Mouse (Mus musculus) intestine, embryonic 14.5 days (tissue): ENCODE measurements at regions not wholly inside any gene's neighbourhood (a gene's known extent, or its start where the extent isn't known, plus 50 kb on each side); places are given as distances from the start of the nearest gene placed in this dataset.
A peak's percentile ranks its signal among the peaks of the same experiment; 100 is the strongest.

ENCODE experiments used
- ATAC-seq: fragments of 200-750 bp; cut with Nextera tagmentation; replicated peaks from 2 replicates; pipeline ENCODE4 v1.8.0; 2017; ENCODE audit warnings: low read depth, moderate number of reproducible peaks, moderate TSS enrichment, moderate library complexity; ENCODE audit not compliant: low FRiP score, low TSS enrichment
- DNase-seq: peaks from one replicate; pipeline ENCODE4 v3.0.0-alpha.2; 2018; ENCODE audit warnings: low spot score
- H3K27ac ChIP-seq: fragments of 300-500 bp; sonication (generic); 2 replicates; pipeline ENCODE4 v1.5.1; 2014; ENCODE audit warnings: low read depth, mild to moderate bottlenecking, control low read depth
- H3K27me3 ChIP-seq: fragments of 300-500 bp; sonication (generic); replicated peaks from 2 replicates; pipeline ENCODE4 v1.6.1; 2014; ENCODE audit warnings: low read length, control low read depth; ENCODE audit not compliant: control insufficient read depth, insufficient read depth
- H3K36me3 ChIP-seq: fragments of 300-500 bp; sonication (generic); 2 replicates; pipeline ENCODE4 v1.6.1; 2014; ENCODE audit warnings: low read length, control low read depth; ENCODE audit not compliant: control insufficient read depth, insufficient read depth
- H3K4me1 ChIP-seq: fragments of 300-500 bp; sonication (generic); replicated peaks from 2 replicates; pipeline ENCODE4 v1.6.1; 2014; ENCODE audit warnings: low read length, control low read depth, mixed read lengths; ENCODE audit not compliant: control insufficient read depth, insufficient read depth
- H3K4me2 ChIP-seq: fragments of 300-500 bp; sonication (generic); 2 replicates; pipeline ENCODE4 v1.6.1; 2014; ENCODE audit warnings: low read length
- H3K4me3 ChIP-seq: fragments of 300-500 bp; sonication (generic); 2 replicates; pipeline ENCODE4 v1.5.1; 2014; ENCODE audit warnings: low read depth, low read length, control low read depth, mixed read lengths
- H3K9ac ChIP-seq: fragments of 300-500 bp; sonication (generic); 2 replicates; pipeline ENCODE4 v1.6.1; 2014; ENCODE audit warnings: mild to moderate bottlenecking, low read length
- H3K9me3 ChIP-seq: fragments of 300-500 bp; sonication (generic); 2 replicates; pipeline ENCODE4 v1.6.1; 2016; ENCODE audit warnings: low read length, control low read depth; ENCODE audit not compliant: control insufficient read depth
- WGBS: fragments of 180-500 bp; shearing (Covaris S2); extraction: QIAGEN DNeasy Blood & Tissue Kit; methylation state at CpG from one replicate; pipeline ENCODE4 v1.1.7; 2014; 5-methylcytosine and 5-hydroxymethylcytosine counted together

GRCm38 (mm10) chr13:83733991-83734610 is 230.3 kb downstream of the Mef2c start:
- DNase-seq (no peak), ATAC-seq (no peak)
- peaks cover 9% of the 10 kb centered on the region; the same call in 1 of the 2 replicates for H3K4me1 ChIP-seq
- H3K36me3 ChIP-seq = no peaks in the 10 kb centered on the region
- H3K9me3 ChIP-seq = no peaks in the 10 kb centered on the region
- no peak overlapping the region for H3K4me2 ChIP-seq
- H3K27me3 ChIP-seq = peaks cover 89% of the 10 kb centered on the region
- H3K4me3 ChIP-seq = peak overlapping the region; percentile 16
- H3K9ac ChIP-seq = no peak overlapping the region
- 3% methylated on average over 1 of the region's 1 CpGs for WGBS
- no peak overlapping the region for H3K27ac ChIP-seq

GRCm38 (mm10) chr13:83734656-83735055 is 230.8 kb downstream of the Mef2c start:
- Histone ChIP-seq H3K9me3 (no peaks in the 10 kb centered on the region), H3K27me3 (peaks cover 91% of the 10 kb centered on the region), H3K36me3 (no peaks in the 10 kb centered on the region), H3K4me2 (no peak overlapping the region), H3K4me1 (peaks cover 8% of the 10 kb centered on the region; the same call in 1 of the 2 replicates), H3K9ac (no peak overlapping the region), H3K27ac (no peak overlapping the region), H3K4me3 (no peak overlapping the region)
- DNase-seq (no peak), ATAC-seq (no peak)
- WGBS = 15% methylated on average over 1 of the region's 1 CpGs

- peaks cover 6% of the 10 kb centered on the region; the same call in 1 of the 2 replicates for H3K4me1 ChIP-seq
- H3K27me3 ChIP-seq = peaks cover 91% of the 10 kb centered on the region
- no peak overlapping the region for H3K9ac ChIP-seq
- 60% methylated on average over 1 of the region's 1 CpGs for WGBS
- H3K9me3 ChIP-seq = no peaks in the 10 kb centered on the region
- DNase-seq = no peak
- no peak overlapping the region for H3K4me3 ChIP-seq
- no peak overlapping the region for H3K27ac ChIP-seq
- no peak overlapping the region for H3K4me2 ChIP-seq
- no peak for ATAC-seq
- no peaks in the 10 kb centered on the region for H3K36me3 ChIP-seq
Measured at GRCm38 (mm10) chr13:83735101-83735500, 231.3 kb downstream of the Mef2c start.

DNA sequence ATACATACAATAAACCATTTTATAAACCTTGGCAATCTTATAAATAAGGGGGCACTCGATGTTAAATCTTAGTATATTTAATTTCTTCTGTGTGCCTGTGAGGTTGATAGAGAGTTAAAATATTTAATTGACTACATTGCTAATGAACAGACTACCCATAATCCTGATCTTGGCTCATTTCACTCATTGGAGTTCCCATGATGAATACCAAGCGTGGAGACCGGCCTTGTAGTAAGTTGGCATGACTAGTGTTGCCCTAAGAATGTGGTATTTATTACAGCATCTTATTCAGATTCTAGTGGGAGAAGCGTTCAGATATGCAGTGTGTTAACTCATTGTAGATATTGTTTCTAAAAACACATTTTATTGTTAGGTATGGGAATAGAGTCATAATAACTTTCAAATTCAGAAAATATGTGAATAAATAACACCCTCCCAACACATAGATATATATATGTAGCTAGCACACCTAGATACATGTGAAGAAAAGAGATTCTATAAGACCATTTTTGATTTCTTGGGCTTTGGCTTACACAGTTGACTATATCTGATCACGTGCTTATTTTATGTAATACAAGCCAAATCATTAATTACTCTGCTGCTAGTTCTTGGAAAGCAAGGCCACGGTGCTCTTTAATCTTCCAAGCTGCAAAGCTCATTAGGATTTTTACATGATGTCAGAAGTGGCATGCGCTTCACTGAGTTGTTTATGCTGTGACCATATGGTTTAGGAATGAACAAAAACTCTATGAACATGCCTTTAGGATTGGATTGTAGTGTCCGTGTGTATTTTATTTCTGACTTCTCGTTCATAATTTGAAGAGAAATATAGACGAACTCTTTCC is 232.0 kb downstream of the Mef2c start:
- H3K27ac ChIP-seq = no peak overlapping the region
- no peaks in the 10 kb centered on the region for H3K9me3 ChIP-seq
- H3K4me1 ChIP-seq = peaks cover 6% of the 10 kb centered on the region; the same call in 1 of the 2 replicates
- no peaks in the 10 kb centered on the region for H3K36me3 ChIP-seq
- no peak overlapping the region for H3K9ac ChIP-seq
- H3K4me3 ChIP-seq = no peak overlapping the region
- DNase-seq = no peak
- H3K4me2 ChIP-seq = no peak overlapping the region
- ATAC-seq = no peak
- WGBS = 53% methylated on average over 10 of the region's 10 CpGs
- H3K27me3 ChIP-seq = peaks cover 95% of the 10 kb centered on the region

DNA sequence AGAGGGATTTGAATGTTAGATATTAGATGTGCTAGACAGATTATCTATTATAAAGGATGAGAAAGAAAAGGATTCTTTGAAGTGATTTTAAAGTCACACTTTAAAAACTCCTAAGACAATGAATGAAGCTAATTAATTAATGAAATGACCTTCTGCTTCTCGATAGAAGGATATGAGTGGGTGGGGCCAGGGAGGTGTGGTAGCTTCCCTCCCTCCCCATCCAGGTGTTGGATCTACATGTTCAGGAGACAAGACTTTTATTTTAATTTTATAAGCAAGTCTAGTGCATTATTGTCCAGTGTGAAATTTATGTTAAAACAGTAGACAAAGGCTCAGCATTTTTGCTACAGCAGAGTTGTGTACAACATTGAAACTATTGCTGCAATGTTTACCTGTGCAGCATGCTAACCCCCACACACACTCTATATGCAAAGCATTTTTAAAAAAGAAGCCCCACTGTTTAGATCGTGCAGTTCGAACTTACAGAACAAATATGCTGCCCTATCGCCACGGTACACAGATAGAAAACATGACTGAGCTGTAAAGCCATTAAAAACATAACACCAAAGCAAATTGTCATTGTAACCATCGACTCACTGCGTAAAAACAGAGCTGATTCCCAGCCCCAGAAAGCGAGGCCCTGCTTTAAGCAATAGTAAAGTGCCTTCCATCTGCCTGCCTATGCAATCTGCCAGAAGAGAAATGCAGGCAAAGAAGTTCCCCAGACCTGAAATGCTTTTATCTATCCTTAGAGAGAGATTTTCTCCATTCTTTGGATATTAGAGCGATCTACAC is 233.4 kb downstream of the Mef2c start:
- Histone ChIP-seq H3K9ac (no peak overlapping the region), H3K9me3 (no peaks in the 10 kb centered on the region), H3K4me3 (0 out of 2 replicates have a peak overlapping the region, but pooled peaks have one; percentile 15), H3K4me1 (peaks cover 6% of the 10 kb centered on the region; the same call in 1 of the 2 replicates), H3K4me2 (peak overlapping the region; percentile 9; the same call in 1 of the 2 replicates), H3K27ac (no peak overlapping the region), H3K27me3 (peaks cover 99% of the 10 kb centered on the region), H3K36me3 (no peaks in the 10 kb centered on the region)
- DNase-seq (peak; percentile 63), ATAC-seq (no peak)
- 3% methylated on average over 9 of the region's 9 CpGs for WGBS

GRCm38 (mm10) chr13:83737826-83738527 is 234.1 kb downstream of the Mef2c start:
- no peak overlapping the region for H3K9ac ChIP-seq
- H3K4me1 ChIP-seq = peaks cover 6% of the 10 kb centered on the region; the same call in 1 of the 2 replicates
- peak overlapping the region; percentile 29 for H3K4me2 ChIP-seq
- no peak overlapping the region for H3K27ac ChIP-seq
- 1% methylated on average over 27 of the region's 27 CpGs for WGBS
- DNase-seq (peak; percentile 72), ATAC-seq (no peak)
- no peaks in the 10 kb centered on the region for H3K36me3 ChIP-seq
- peak overlapping the region; percentile 20 for H3K4me3 ChIP-seq
- H3K9me3 ChIP-seq = no peaks in the 10 kb centered on the region
- peaks cover 97% of the 10 kb centered on the region for H3K27me3 ChIP-seq

DNA sequence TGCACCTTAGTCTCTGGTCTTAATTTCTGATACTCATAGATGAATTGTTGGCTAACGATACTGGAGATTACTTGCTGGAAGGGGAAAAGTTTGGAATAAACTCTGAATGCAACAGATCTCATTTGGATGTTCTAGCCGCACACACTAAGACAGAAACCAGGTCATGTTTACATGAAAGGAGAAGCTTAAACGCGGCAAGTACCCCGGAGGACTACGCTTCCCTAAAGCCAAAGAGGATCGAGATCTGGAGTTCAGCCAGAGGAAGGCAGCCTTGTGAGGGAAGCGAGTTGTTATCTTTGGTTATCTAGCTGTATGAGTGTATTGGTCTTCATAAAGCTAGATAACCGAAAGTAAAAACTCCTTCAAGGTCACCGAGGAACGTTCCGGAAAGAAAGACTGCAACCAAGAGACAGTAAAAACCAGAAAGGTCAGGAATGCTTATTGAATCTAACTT is 234.7 kb downstream of the Mef2c start:
- WGBS = 4% methylated on average over 12 of the region's 12 CpGs
- DNase-seq = no peak
- Histone ChIP-seq H3K9me3 (no peaks in the 10 kb centered on the region), H3K4me3 (peak overlapping the region; percentile 20), H3K9ac (no peak overlapping the region), H3K27me3 (peaks cover 91% of the 10 kb centered on the region), H3K36me3 (no peaks in the 10 kb centered on the region), H3K27ac (no peak overlapping the region), H3K4me2 (peak overlapping the region; percentile 29), H3K4me1 (peaks cover 6% of the 10 kb centered on the region; the same call in 1 of the 2 replicates)
- ATAC-seq = no peak

DNA sequence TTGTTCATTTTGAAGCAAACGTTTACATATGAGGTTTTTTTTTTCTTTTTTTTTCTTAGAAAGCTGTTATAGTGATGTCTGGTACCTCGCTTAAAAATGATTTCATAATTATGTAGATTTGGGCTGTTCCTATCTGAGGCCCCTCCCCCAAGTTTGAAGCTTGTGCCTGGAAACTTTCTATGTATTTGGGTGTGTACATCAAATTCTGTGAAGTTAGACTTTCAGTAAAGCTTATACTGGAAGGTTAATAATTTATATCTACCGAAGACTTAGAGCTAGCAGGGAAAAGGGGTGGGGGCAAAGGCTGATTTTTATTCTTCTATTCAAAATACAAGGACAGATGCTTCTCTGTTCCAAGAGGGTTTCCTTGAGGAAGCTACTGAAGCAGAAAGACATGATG is 235.3 kb downstream of the Mef2c start:
- H3K9me3 ChIP-seq = no peaks in the 10 kb centered on the region
- 9% methylated on average over 3 of the region's 3 CpGs for WGBS
- H3K36me3 ChIP-seq = no peaks in the 10 kb centered on the region
- DNase-seq (no peak), ATAC-seq (no peak)
- peaks cover 6% of the 10 kb centered on the region; the same call in 1 of the 2 replicates for H3K4me1 ChIP-seq
- no peak overlapping the region for H3K9ac ChIP-seq
- peak overlapping the region; percentile 20 for H3K4me3 ChIP-seq
- H3K4me2 ChIP-seq = peak overlapping the region; percentile 29
- H3K27ac ChIP-seq = no peak overlapping the region
- peaks cover 85% of the 10 kb centered on the region for H3K27me3 ChIP-seq
